Mouse (Mus musculus) heart, postnatal 25 days (tissue): ENCODE data around the gene Erc2. TPM values are rescaled to one million over a fixed set of nuclear protein-coding genes. Genes with fewer than 3 reads are reported as not detected.

Source experiments
- DNase-seq: peaks from one replicate; pipeline ENCODE4 v3.0.0; 2022; ENCODE audit warnings: low spot score
- intact Hi-C: fragments of 180-260 bp; cut with DNase I; formaldehyde crosslinking; loops from one replicate; pipeline ENCODE4 v1.15.1; 2025
- total RNA-seq, 2 experiments: library from RNA; stranded (reverse); gene quantifications; 2 replicates each; pipeline ENCODE4 v1.2.3; 2021

The Erc2 gene
- total RNA-seq, 2 experiments from 2014 or later = 0.68 to 0.98 TPM

- DNase-seq = no peak
- intact Hi-C loops = no loop called here
Observed at GRCm38 (mm10) chr14:28023199-28023598, 401.0 kb downstream of the Erc2 start.

GRCm38 (mm10) chr14:28030870-28031269 lies 408.6 kb downstream of the Erc2 start:
- intact Hi-C loops = no loop called here
- DNase-seq = no peak

- no peak for DNase-seq
- intact Hi-C loops = no loop called here
Observed at GRCm38 (mm10) chr14:28035013-28035412, 412.8 kb downstream of the Erc2 start.

- intact Hi-C loops = no loop called here
- no peak for DNase-seq
Observed at GRCm38 (mm10) chr14:28043095-28043494, 420.9 kb downstream of the Erc2 start.

- intact Hi-C loops = no loop called here
Observed at GRCm38 (mm10) chr14:28051646-28052045, 429.4 kb downstream of the Erc2 start.

GRCm38 (mm10) chr14:28057159-28057884 lies 435.1 kb downstream of the Erc2 start:
- no peak for DNase-seq
- intact Hi-C loops = no loop called here

More at GRCm38 (mm10) chr14:28051646-28052045, 429.4 kb downstream of the Erc2 start:
- no peak for DNase-seq

GRCm38 (mm10) chr14:28057885-28058860 lies 435.9 kb downstream of the Erc2 start:
- no peak for DNase-seq
- intact Hi-C loops = no loop called here

GRCm38 (mm10) chr14:28060891-28061290 lies 438.7 kb downstream of the Erc2 start:
- intact Hi-C loops = no loop called here
- no peak for DNase-seq

- intact Hi-C loops = no loop called here
- no peak for DNase-seq
Observed at GRCm38 (mm10) chr14:28061649-28062375, 439.6 kb downstream of the Erc2 start.

- DNase-seq = no peak
- intact Hi-C loops = no loop called here
Observed at GRCm38 (mm10) chr14:28068021-28068420, 445.8 kb downstream of the Erc2 start.

GRCm38 (mm10) chr14:28069826-28070225 lies 447.6 kb downstream of the Erc2 start:
- DNase-seq = no peak
- intact Hi-C loops = no loop called here

GRCm38 (mm10) chr14:28072561-28072960 lies 450.3 kb downstream of the Erc2 start:
- intact Hi-C loops = no loop called here

GRCm38 (mm10) chr14:28089636-28090443 lies 467.6 kb downstream of the Erc2 start:
- intact Hi-C loops = loop anchor here (5.0 to 10.0 kb wide), 3 partner anchors 417 to 1355 kb away; no protein-coding TSS in a partner anchor
- no peak for DNase-seq

More at GRCm38 (mm10) chr14:28072561-28072960, 450.3 kb downstream of the Erc2 start:
- DNase-seq = no peak

GRCm38 (mm10) chr14:28091367-28091766 lies 469.1 kb downstream of the Erc2 start:
- DNase-seq = no peak
- intact Hi-C loops = loop anchor here (5.0 to 10.0 kb wide), 2 partner anchors 416 to 1353 kb away; no protein-coding TSS in a partner anchor

- no peak for DNase-seq
- intact Hi-C loops = loop anchor here (5.0 to 10.0 kb wide), 2 partner anchors 414 to 1352 kb away; no protein-coding TSS in a partner anchor
Observed at GRCm38 (mm10) chr14:28093214-28093613, 471.0 kb downstream of the Erc2 start.

GRCm38 (mm10) chr14:28093913-28094312 lies 471.7 kb downstream of the Erc2 start:
- intact Hi-C loops = loop anchor here (5.0 to 10.0 kb wide), 2 partner anchors 413 to 1351 kb away; no protein-coding TSS in a partner anchor
- DNase-seq = no peak

- DNase-seq = no peak
- intact Hi-C loops = loop anchor here (10.0 kb wide), 1 partner anchor 1346 kb away; no protein-coding TSS in a partner anchor
Observed at GRCm38 (mm10) chr14:28099084-28099483, 476.9 kb downstream of the Erc2 start.

- DNase-seq = no peak
- intact Hi-C loops = no loop called here
Observed at GRCm38 (mm10) chr14:28113121-28113520, 490.9 kb downstream of the Erc2 start.

- intact Hi-C loops = no loop called here
- DNase-seq = no peak
Observed at GRCm38 (mm10) chr14:28120851-28121250, 498.6 kb downstream of the Erc2 start.
